Mouse (Mus musculus): ENCODE results near the gene Fam166b.

Gene Fam166b

GRCm38 (mm10) chr4:43404697-43405096 is 24.2 kb downstream of the Fam166b start:
- no peak for DNase-seq (ENCODE audit: low spot score)

- DNase-seq (ENCODE audit: low spot score): no peak
Observed at GRCm38 (mm10) chr4:43402212-43402611, 26.7 kb downstream of the Fam166b start.

- no peak for DNase-seq (ENCODE audit: low spot score)
Observed at GRCm38 (mm10) chr4:43401486-43401885, 27.4 kb downstream of the Fam166b start.

GRCm38 (mm10) chr4:43400976-43401375 is 28.0 kb downstream of the Fam166b start:
- DNase-seq (ENCODE audit: low spot score): peak; percentile 65

- no peak for DNase-seq (ENCODE audit: low spot score)
Observed at GRCm38 (mm10) chr4:43399391-43400131, 29.4 kb downstream of the Fam166b start.

GRCm38 (mm10) chr4:43398829-43399331 is 30.1 kb downstream of the Fam166b start:
- no peak for DNase-seq (ENCODE audit: low spot score)

- no peak for DNase-seq (ENCODE audit: low spot score)
Observed at GRCm38 (mm10) chr4:43398014-43398413, 30.9 kb downstream of the Fam166b start.

- DNase-seq (ENCODE audit: low spot score): no peak
Observed at GRCm38 (mm10) chr4:43396381-43396780, 32.6 kb downstream of the Fam166b start.

GRCm38 (mm10) chr4:43395836-43396235 is 33.1 kb downstream of the Fam166b start:
- DNase-seq (ENCODE audit: low spot score): no peak

GRCm38 (mm10) chr4:43395147-43395546 is 33.8 kb downstream of the Fam166b start:
- DNase-seq (ENCODE audit: low spot score): no peak

- DNase-seq (ENCODE audit: low spot score): peak; percentile 70
Observed at GRCm38 (mm10) chr4:43394345-43394891, 34.5 kb downstream of the Fam166b start.

GRCm38 (mm10) chr4:43391521-43392050 is 37.3 kb downstream of the Fam166b start:
- no peak for DNase-seq (ENCODE audit: low spot score)

GRCm38 (mm10) chr4:43389845-43390440 is 39.0 kb downstream of the Fam166b start:
- DNase-seq (ENCODE audit: low spot score): no peak

- DNase-seq (ENCODE audit: low spot score): no peak
Observed at GRCm38 (mm10) chr4:43389390-43389789, 39.5 kb downstream of the Fam166b start.

GRCm38 (mm10) chr4:43386932-43387331 is 42.0 kb downstream of the Fam166b start:
- no peak for DNase-seq (ENCODE audit: low spot score)

GRCm38 (mm10) chr4:43384541-43384940 is 44.4 kb downstream of the Fam166b start:
- no peak for DNase-seq (ENCODE audit: low spot score)

- DNase-seq (ENCODE audit: low spot score): no peak
Observed at GRCm38 (mm10) chr4:43384083-43384460, 44.9 kb downstream of the Fam166b start.

- no peak for DNase-seq (ENCODE audit: low spot score)
Observed at GRCm38 (mm10) chr4:43383246-43384082, 45.5 kb downstream of the Fam166b start.

GRCm38 (mm10) chr4:43382155-43383020 is 46.5 kb downstream of the Fam166b start:
- no peak for DNase-seq (ENCODE audit: low spot score)

GRCm38 (mm10) chr4:43381408-43382154 is 47.4 kb downstream of the Fam166b start, which contains the start of gene Rusc2:
Gene Rusc2 (plus strand): TSS chr4:43381979.
- peak; percentile 83 for DNase-seq (ENCODE audit: low spot score)
